Mouse (Mus musculus): ENCODE data around the gene Vrk2.

The Vrk2 gene

GRCm38 (mm10) chr11:26593061-26594059 is at the start of gene Vrk2, which contains the start of gene Gm6899:
Gene Vrk2 (minus strand): TSS chr11:26593999.
Gene Gm6899 (plus strand): TSS chr11:26593241.
- peak; percentile 2 to 15 for DNase-seq

- no peak for DNase-seq
Observed at GRCm38 (mm10) chr11:26642141-26642540, 48.3 kb upstream of the Vrk2 start.

- no peak for DNase-seq
Observed at GRCm38 (mm10) chr11:26640314-26640785, 46.6 kb upstream of the Vrk2 start.

- no peak for DNase-seq
Observed at GRCm38 (mm10) chr11:26636239-26636638, 42.4 kb upstream of the Vrk2 start.

GRCm38 (mm10) chr11:26622727-26623126 is 28.9 kb upstream of the Vrk2 start:
- DNase-seq = no peak

- DNase-seq = no peak
Observed at GRCm38 (mm10) chr11:26618475-26619223, 24.9 kb upstream of the Vrk2 start.

GRCm38 (mm10) chr11:26608795-26609194 is 15.0 kb upstream of the Vrk2 start:
- DNase-seq = no peak

- no peak for DNase-seq
Observed at GRCm38 (mm10) chr11:26604061-26604655, 10.4 kb upstream of the Vrk2 start.

- no peak for DNase-seq
Observed at GRCm38 (mm10) chr11:26601571-26602175, 7.9 kb upstream of the Vrk2 start.

GRCm38 (mm10) chr11:26600692-26601091 is 6.9 kb upstream of the Vrk2 start:
- DNase-seq = no peak

- DNase-seq = no peak
Observed at GRCm38 (mm10) chr11:26598876-26599275, 5.1 kb upstream of the Vrk2 start.

GRCm38 (mm10) chr11:26597761-26598160 is 4.0 kb upstream of the Vrk2 start:
- DNase-seq = no peak

GRCm38 (mm10) chr11:26597145-26597544 is 3.3 kb upstream of the Vrk2 start:
- no peak for DNase-seq

- DNase-seq = no peak
Observed at GRCm38 (mm10) chr11:26596186-26596585, 2.4 kb upstream of the Vrk2 start.

GRCm38 (mm10) chr11:26594487-26594886 is 688 bp upstream of the Vrk2 start:
- DNase-seq = no peak

GRCm38 (mm10) chr11:26592395-26593053 is 1.3 kb downstream of the Vrk2 start:
- DNase-seq = no peak

GRCm38 (mm10) chr11:26587184-26587524 is 6.6 kb downstream of the Vrk2 start:
- no peak for DNase-seq

GRCm38 (mm10) chr11:26586367-26587183 is 7.2 kb downstream of the Vrk2 start:
- DNase-seq = peak; percentile 9 to 18

- DNase-seq = no peak
Observed at GRCm38 (mm10) chr11:26585409-26586366, 8.1 kb downstream of the Vrk2 start.

GRCm38 (mm10) chr11:26551551-26551950 is 42.2 kb downstream of the Vrk2 start:
- no peak for DNase-seq
